Mouse (Mus musculus): ENCODE measurements around the gene Zfp978. TPM values are rescaled to one million over a fixed set of nuclear protein-coding genes. Genes with fewer than 3 reads are reported as not detected.
"Not testable (repeated sequence)": the region's sequence is repeated elsewhere in the genome, so short reads cannot be mapped to it uniquely, and the experiment has no call there.

Gene Zfp978
- polyA plus RNA-seq (2012; rRNA removed) = not detected in 2 replicates

- not testable (repeated sequence) for H3K27me3 ChIP-seq (ENCODE audit: control insufficient read depth, insufficient read depth, low read length); H3K27ac ChIP-seq (ENCODE audit: insufficient read depth, low read depth, low read length); H3K36me3 ChIP-seq (ENCODE audit: control insufficient read depth, insufficient read depth, low read length); H3K4me3 ChIP-seq (ENCODE audit: low read depth, low read length); H3K4me1 ChIP-seq (ENCODE audit: control insufficient read depth, insufficient read depth, insufficient read length, low read length)
- no CpG with 5 or more reads among the region's 6 CpGs for WGBS
Measured at GRCm38 (mm10) chr4:147361003-147361402, at the start of gene Zfp978. Zfp978 (plus strand) TSS chr4:147361303.

DNA sequence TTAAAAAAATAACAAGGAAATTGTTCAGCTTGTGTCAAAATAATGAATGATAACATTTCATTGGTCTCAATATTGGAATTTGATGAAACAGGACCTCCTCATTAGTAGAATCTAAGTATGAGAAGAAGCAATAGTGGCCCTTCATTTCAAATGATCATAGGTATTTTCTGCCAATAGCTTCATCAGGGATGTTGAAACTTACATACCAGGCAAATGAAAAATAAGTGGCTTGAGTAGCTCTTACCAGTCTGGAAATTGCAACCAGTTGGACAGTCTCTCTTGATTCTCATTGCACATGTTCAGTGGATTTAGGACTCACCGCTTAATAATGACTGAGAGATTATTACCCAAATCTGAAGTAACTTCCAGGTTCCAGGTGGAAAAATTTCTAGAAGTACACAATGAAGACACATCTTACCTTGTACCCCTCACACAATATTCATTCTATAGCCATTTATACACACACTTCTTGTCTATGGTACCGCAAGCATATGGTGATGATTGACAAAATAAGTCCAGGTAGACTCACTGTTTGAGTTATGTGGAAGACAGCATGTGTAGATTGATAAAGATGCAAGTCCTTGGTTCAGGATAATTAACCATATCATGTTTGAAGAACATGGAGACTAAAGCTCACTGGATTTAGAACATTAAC, 25.9 kb upstream of the Zfp978 start:
- H3K27ac ChIP-seq (ENCODE audit: insufficient read depth, low read depth, low read length); H3K4me3 ChIP-seq (ENCODE audit: low read depth, low read length); H3K36me3 ChIP-seq (ENCODE audit: control insufficient read depth, insufficient read depth, low read length); H3K27me3 ChIP-seq (ENCODE audit: control insufficient read depth, insufficient read depth, low read length); H3K4me1 ChIP-seq (ENCODE audit: control insufficient read depth, insufficient read depth, insufficient read length, low read length): not testable (repeated sequence)
- WGBS = 90% methylated on average over 2 of the region's 2 CpGs

- not testable (repeated sequence) for H3K4me1 ChIP-seq (ENCODE audit: control insufficient read depth, insufficient read depth, insufficient read length, low read length); H3K27me3 ChIP-seq (ENCODE audit: control insufficient read depth, insufficient read depth, low read length); H3K27ac ChIP-seq (ENCODE audit: insufficient read depth, low read depth, low read length); H3K36me3 ChIP-seq (ENCODE audit: control insufficient read depth, insufficient read depth, low read length); H3K4me3 ChIP-seq (ENCODE audit: low read depth, low read length)
- WGBS = 15% methylated on average over 1 of the region's 1 CpGs
Measured at GRCm38 (mm10) chr4:147335691-147336367, 25.3 kb upstream of the Zfp978 start.

DNA sequence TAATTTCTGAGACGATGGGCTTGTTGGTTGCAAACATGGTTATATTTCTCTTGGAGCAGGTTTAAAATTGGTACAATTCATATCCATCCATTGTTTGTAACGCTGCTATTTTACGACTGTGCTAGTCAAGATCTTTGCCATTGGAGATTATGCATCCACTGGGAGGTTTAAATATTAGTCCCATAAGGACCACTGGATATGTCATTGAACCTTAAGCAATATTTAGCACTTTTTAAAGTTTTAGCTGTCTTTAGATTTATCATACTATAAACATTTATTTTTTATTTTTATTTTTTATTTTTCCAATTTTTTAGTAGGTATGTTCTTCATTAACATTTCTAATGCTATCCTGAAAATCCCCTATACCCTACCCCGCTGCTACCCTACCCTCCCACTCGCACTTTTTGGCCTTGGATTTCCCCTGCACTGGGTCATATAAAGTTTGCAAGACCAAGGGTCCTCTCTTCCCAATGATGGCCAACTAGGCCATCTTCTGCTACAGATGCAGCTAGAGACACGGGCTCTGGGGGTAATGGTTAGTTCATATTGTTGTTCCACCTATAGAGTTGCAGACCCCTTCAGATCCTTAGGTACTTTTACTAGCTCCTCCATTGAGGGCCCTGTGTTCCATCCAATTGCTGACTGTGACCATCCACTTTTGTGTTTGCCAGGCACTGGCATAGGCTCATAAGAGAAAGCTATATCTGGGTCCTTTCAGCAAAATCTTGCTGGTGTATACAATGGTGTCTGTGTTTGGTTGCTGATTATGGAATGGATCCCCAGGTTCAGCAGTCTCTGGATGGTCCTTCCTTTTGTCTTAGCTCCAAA, 24.5 kb upstream of the Zfp978 start:
- 64% methylated on average over 6 of the region's 6 CpGs for WGBS

DNA sequence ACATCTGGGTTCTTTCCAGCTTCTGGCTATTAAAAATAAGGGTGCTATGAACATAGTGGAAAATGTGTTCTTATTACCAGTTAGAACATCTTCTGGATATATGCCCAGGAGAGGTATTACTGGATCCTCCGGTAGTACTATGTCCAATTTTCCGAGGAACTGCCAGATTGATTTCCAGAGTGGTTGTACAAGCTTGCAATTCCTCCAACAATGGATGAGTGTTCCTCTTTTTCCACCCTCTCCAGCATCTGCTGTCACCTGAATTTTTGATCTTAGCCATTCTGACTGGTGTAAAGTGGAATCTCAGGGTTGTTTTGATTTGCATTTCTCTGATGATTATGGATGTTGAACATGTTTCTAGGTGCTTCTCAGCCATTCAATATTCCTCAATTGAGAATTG, 23.6 kb upstream of the Zfp978 start:
- H3K4me1 ChIP-seq (ENCODE audit: control insufficient read depth, insufficient read depth, insufficient read length, low read length); H3K27me3 ChIP-seq (ENCODE audit: control insufficient read depth, insufficient read depth, low read length); H3K4me3 ChIP-seq (ENCODE audit: low read depth, low read length); H3K27ac ChIP-seq (ENCODE audit: insufficient read depth, low read depth, low read length); H3K36me3 ChIP-seq (ENCODE audit: control insufficient read depth, insufficient read depth, low read length): not testable (repeated sequence)
- 86% methylated on average over 2 of the region's 2 CpGs for WGBS

More for the DNA sequence above, 24.5 kb upstream of the Zfp978 start:
- H3K4me1 ChIP-seq (ENCODE audit: control insufficient read depth, insufficient read depth, insufficient read length, low read length); H3K36me3 ChIP-seq (ENCODE audit: control insufficient read depth, insufficient read depth, low read length); H3K4me3 ChIP-seq (ENCODE audit: low read depth, low read length); H3K27me3 ChIP-seq (ENCODE audit: control insufficient read depth, insufficient read depth, low read length); H3K27ac ChIP-seq (ENCODE audit: insufficient read depth, low read depth, low read length): not testable (repeated sequence)

GRCm38 (mm10) chr4:147338032-147338610, 23.0 kb upstream of the Zfp978 start:
- no peak overlapping the region for H3K27ac ChIP-seq (ENCODE audit: insufficient read depth, low read depth, low read length)
- no peak for TF ChIP-seq CTCF (IDR thresholded peaks at IDR 0.05; ENCODE audit: extremely low read depth, insufficient read length, insufficient replicate concordance, low read depth, low read length)
- TF ChIP-seq POLR2A (IDR thresholded peaks at IDR 0.05; ENCODE audit: low read depth, low read length) = no peak
- H3K4me1 ChIP-seq (ENCODE audit: control insufficient read depth, insufficient read depth, insufficient read length, low read length) = no peaks in the 10 kb centered on the region
- H3K27me3 ChIP-seq (ENCODE audit: control insufficient read depth, insufficient read depth, low read length) = no peaks in the 10 kb centered on the region
- no peaks in the 10 kb centered on the region for H3K36me3 ChIP-seq (ENCODE audit: control insufficient read depth, insufficient read depth, low read length)
- 67% methylated on average over 5 of the region's 5 CpGs for WGBS
- H3K4me3 ChIP-seq (ENCODE audit: low read depth, low read length) = no peak overlapping the region

DNA sequence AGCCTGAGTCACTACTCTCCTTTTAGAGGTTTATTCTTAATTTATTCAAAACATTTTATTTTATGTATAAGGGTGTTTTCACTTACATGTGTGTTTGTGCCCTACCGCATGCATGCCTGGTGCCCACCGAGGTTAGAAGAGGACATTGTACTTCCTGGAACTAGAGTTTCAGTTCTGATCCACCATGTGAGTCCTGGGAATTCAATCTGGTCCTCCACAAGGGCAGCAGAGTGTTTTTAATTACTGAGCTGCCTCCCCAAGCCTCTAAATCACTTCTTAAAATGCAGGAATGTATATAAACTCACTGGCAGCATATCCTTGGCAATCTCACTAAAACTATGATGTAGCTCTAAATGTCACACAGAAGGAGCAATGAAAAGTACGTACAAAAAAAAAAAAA, 22.4 kb upstream of the Zfp978 start:
- H3K27ac ChIP-seq (ENCODE audit: insufficient read depth, low read depth, low read length); H3K4me3 ChIP-seq (ENCODE audit: low read depth, low read length); H3K4me1 ChIP-seq (ENCODE audit: control insufficient read depth, insufficient read depth, insufficient read length, low read length); H3K27me3 ChIP-seq (ENCODE audit: control insufficient read depth, insufficient read depth, low read length); H3K36me3 ChIP-seq (ENCODE audit: control insufficient read depth, insufficient read depth, low read length): not testable (repeated sequence)
- WGBS = 75% methylated on average over 3 of the region's 3 CpGs

- not testable (repeated sequence) for H3K4me1 ChIP-seq (ENCODE audit: control insufficient read depth, insufficient read depth, insufficient read length, low read length); H3K27ac ChIP-seq (ENCODE audit: insufficient read depth, low read depth, low read length); H3K36me3 ChIP-seq (ENCODE audit: control insufficient read depth, insufficient read depth, low read length); H3K27me3 ChIP-seq (ENCODE audit: control insufficient read depth, insufficient read depth, low read length); H3K4me3 ChIP-seq (ENCODE audit: low read depth, low read length)
- WGBS = 68% methylated on average over 7 of the region's 7 CpGs
Measured at GRCm38 (mm10) chr4:147339601-147340219, 21.4 kb upstream of the Zfp978 start.

GRCm38 (mm10) chr4:147340236-147340635, 20.9 kb upstream of the Zfp978 start:
- not testable (repeated sequence) for H3K4me1 ChIP-seq (ENCODE audit: control insufficient read depth, insufficient read depth, insufficient read length, low read length); H3K27me3 ChIP-seq (ENCODE audit: control insufficient read depth, insufficient read depth, low read length); H3K27ac ChIP-seq (ENCODE audit: insufficient read depth, low read depth, low read length); H3K4me3 ChIP-seq (ENCODE audit: low read depth, low read length); H3K36me3 ChIP-seq (ENCODE audit: control insufficient read depth, insufficient read depth, low read length)
- 57% methylated on average over 3 of the region's 3 CpGs for WGBS

GRCm38 (mm10) chr4:147340876-147341275, 20.2 kb upstream of the Zfp978 start:
- not testable (repeated sequence) for H3K4me1 ChIP-seq (ENCODE audit: control insufficient read depth, insufficient read depth, insufficient read length, low read length); H3K4me3 ChIP-seq (ENCODE audit: low read depth, low read length); H3K36me3 ChIP-seq (ENCODE audit: control insufficient read depth, insufficient read depth, low read length); H3K27ac ChIP-seq (ENCODE audit: insufficient read depth, low read depth, low read length); H3K27me3 ChIP-seq (ENCODE audit: control insufficient read depth, insufficient read depth, low read length)
- 83% methylated on average over 3 of the region's 3 CpGs for WGBS

All from small intestine, adult 2 months (tissue).